Mouse (Mus musculus) cortical plate, adult 2 months (tissue): ENCODE results near the gene Sptbn1.

Experiments
- CTCF ChIP-seq: fragments of 200-500 bp; IDR thresholded peaks from 2 replicates; pipeline ENCODE4 v1.5.1; 2011; ENCODE audit warnings: mild to moderate bottlenecking, control low read depth, low read length; ENCODE audit not compliant: insufficient read depth; ENCODE audit errors: extremely low read depth
- POLR2A ChIP-seq: fragments of 200-500 bp; IDR thresholded peaks from 2 replicates; pipeline ENCODE4 v1.6.1; 2011; ENCODE audit warnings: mild to moderate bottlenecking, low read length, control low read depth; ENCODE audit not compliant: insufficient read depth; ENCODE audit errors: extremely low read depth

DNA sequence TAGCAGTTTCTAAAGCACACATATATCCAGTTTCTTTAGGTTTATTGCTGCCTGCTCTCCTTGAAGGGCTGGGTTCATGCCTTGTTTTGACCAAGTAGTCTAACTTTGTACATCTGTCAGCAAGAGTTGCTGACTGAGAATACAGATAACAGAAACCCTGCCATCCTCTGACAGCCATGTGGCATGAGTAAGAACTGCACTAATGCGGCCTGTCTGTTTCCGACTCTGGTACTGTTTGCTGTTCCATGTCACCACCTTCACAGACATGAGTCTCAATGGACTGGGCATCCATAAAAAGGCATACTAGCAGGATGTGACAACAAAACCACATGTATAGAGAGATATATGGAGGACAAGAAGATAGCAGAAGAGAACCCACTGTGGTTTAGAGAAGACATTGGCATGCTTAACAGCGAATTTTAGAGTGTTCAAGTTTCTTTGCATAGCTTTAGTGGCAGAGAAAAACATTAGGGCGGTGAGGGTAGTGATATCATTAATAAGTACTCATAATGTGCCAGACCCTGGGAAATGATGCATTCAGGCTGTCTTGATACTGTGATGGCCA, 18.4 kb downstream of the Sptbn1 start:
- TF ChIP-seq CTCF = no peak
- no peak for TF ChIP-seq POLR2A
